Mouse (Mus musculus) megakaryocyte, embryonic 14.5 days (primary cell): Measurements from ENCODE around the gene Tcf7l2.

ENCODE experiments used
- FLI1 ChIP-seq: IDR thresholded peaks from 2 replicates; pipeline ENCODE4 v1.6.1; 2012; ENCODE audit warnings: low read length, inconsistent platforms, mixed read lengths
- GATA1 ChIP-seq: IDR thresholded peaks from 3 replicates; pipeline ENCODE4 v1.6.1; 2012; ENCODE audit warnings: mixed read lengths, low read length, inconsistent platforms, borderline replicate concordance

- no peak for TF ChIP-seq GATA1
- no peak for TF ChIP-seq FLI1
These were observed 192.5 kb downstream of the Tcf7l2 start for GRCm38 (mm10) chr19:55933947-55934729.
